Mouse (Mus musculus): ENCODE results near the gene Nr1d1. TPM values are rescaled to one million over a fixed set of nuclear protein-coding genes. Genes with fewer than 3 reads are reported as not detected.
A peak's percentile ranks its signal among the peaks of the same experiment; 100 is the strongest.

Nr1d1 gene
- total RNA-seq, 1 experiment: 2.9 TPM

DNA sequence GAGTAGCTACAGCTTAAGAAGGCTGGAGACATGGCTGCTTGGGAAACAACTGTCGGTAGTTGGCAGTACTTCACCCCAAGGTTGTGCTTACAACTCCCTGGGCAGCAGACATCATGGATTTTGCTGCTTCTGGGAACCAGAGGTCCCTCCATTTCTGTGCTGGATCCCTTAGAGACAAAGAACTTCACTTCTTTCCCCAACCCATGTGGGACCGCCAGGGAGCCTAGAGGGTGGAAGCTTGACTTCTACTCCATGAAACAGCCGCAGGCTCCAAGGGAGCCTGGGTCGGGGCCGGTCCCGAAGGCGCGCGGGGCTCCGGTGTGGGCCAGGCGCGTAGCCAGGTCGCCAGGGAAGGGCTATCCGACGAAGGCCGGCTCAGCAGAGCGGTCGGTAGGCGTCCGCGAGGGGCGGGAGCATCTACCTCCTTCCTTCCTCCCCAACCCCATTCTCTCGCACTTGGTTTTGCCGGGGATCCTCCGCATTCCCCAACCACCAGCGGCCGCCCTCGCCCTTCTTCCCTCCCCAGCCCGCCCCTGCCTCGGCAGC, 19.4 kb upstream of the Nr1d1 start:
- TF ChIP-seq CHD2 (IDR thresholded peaks at IDR 0.05; ENCODE audit: low read depth, low read length) (no peak), MAFK (IDR thresholded peaks at IDR 0.05; ENCODE audit: insufficient read depth, low read depth, low read length) (no peak), ZC3H11A (IDR thresholded peaks at IDR 0.05; ENCODE audit: borderline replicate concordance, low read depth, low read length) (no peak), HCFC1 (IDR thresholded peaks at IDR 0.05; ENCODE audit: borderline replicate concordance, insufficient read depth, low read length) (no peak; the same call in 1 of the 2 replicates), ZNF384 (IDR thresholded peaks at IDR 0.05; ENCODE audit: low read depth, low read length) (no peak)
- Histone ChIP-seq H3K4me1 (ENCODE audit: control insufficient read depth in 2 of 2, insufficient read depth in 2 of 2, low read length in 2 of 2, poor library complexity in 1 of 2) (peaks cover 2 to 9% of the 10 kb centered on the region in 2 experiments; a peak in 2 of 4 replicates), H3K9ac (ENCODE audit: insufficient read depth, low read depth, low read length, poor library complexity, severe bottlenecking) (peak overlapping the region; percentile 93), H3K9me3 (ENCODE audit: control insufficient read depth, insufficient read depth, low read depth, low read length) (no peaks in the 10 kb centered on the region), H3K4me3 (ENCODE audit: insufficient read depth in 1 of 2, low read depth in 1 of 2, low read length in 2 of 2, poor library complexity in 1 of 2, severe bottlenecking in 1 of 2) (peak overlapping the region; percentile 81 to 85), H3K36me3 (ENCODE audit: control insufficient read depth, insufficient read depth, low read length, poor library complexity, severe bottlenecking) (no peaks in the 10 kb centered on the region; the same call in 1 of the 2 replicates), H3K27ac (ENCODE audit: insufficient read depth, low read depth, low read length, poor library complexity, severe bottlenecking) (peak overlapping the region; percentile 93)
- in situ Hi-C loops (cut with MboI; ENCODE audit: low sequenced_read_pairs in 2 of 2, unreplicated experiment in 2 of 2): no loop called here
- no peak for DNase-seq (ENCODE audit: low read depth, low spot score)

DNA sequence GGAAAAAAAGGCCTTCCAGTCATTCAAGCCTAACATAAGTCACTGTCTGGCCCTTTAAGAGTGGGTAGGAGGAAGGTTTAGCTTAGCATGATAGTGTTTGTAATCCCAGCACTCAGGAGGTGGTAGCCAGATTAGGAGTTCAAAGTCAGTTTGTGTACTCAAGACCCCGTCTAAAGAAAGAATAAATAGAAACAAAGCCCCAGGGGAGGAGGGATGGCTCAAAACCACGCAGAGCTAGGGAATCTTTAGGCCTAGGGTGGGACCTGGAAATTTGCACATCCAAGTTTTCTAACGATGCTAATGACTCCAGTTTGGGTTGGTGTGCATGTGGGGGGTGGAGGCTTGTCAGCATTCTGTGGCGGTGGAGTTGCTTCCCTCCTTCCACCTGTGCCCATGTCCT, 16.9 kb upstream of the Nr1d1 start:
- Histone ChIP-seq H3K4me1 (ENCODE audit: control insufficient read depth in 2 of 2, insufficient read depth in 2 of 2, low read length in 2 of 2, poor library complexity in 1 of 2) (peaks cover 2 to 4% of the 10 kb centered on the region in 2 experiments; a peak in 2 of 4 replicates), H3K9ac (ENCODE audit: insufficient read depth, low read depth, low read length, poor library complexity, severe bottlenecking) (no peak overlapping the region), H3K27ac (ENCODE audit: insufficient read depth, low read depth, low read length, poor library complexity, severe bottlenecking) (no peak overlapping the region), H3K4me3 (ENCODE audit: insufficient read depth in 1 of 2, low read depth in 1 of 2, low read length in 2 of 2, poor library complexity in 1 of 2, severe bottlenecking in 1 of 2) (no peak overlapping the region), H3K9me3 (ENCODE audit: control insufficient read depth, insufficient read depth, low read depth, low read length) (no peaks in the 10 kb centered on the region), H3K36me3 (ENCODE audit: control insufficient read depth, insufficient read depth, low read length, poor library complexity, severe bottlenecking) (no peaks in the 10 kb centered on the region)
- no peak for DNase-seq (ENCODE audit: low read depth, low spot score)
- no peak for TF ChIP-seq HCFC1 (IDR thresholded peaks at IDR 0.05; ENCODE audit: borderline replicate concordance, insufficient read depth, low read length)
- TF ChIP-seq MAFK (IDR thresholded peaks at IDR 0.05; ENCODE audit: insufficient read depth, low read depth, low read length): no peak
- TF ChIP-seq ZNF384 (IDR thresholded peaks at IDR 0.05; ENCODE audit: low read depth, low read length): no peak
- TF ChIP-seq CHD2 (IDR thresholded peaks at IDR 0.05; ENCODE audit: low read depth, low read length): no peak
- TF ChIP-seq ZC3H11A (IDR thresholded peaks at IDR 0.05; ENCODE audit: borderline replicate concordance, low read depth, low read length): no peak
- in situ Hi-C loops (cut with MboI; ENCODE audit: low sequenced_read_pairs in 2 of 2, unreplicated experiment in 2 of 2): no loop called here

DNA sequence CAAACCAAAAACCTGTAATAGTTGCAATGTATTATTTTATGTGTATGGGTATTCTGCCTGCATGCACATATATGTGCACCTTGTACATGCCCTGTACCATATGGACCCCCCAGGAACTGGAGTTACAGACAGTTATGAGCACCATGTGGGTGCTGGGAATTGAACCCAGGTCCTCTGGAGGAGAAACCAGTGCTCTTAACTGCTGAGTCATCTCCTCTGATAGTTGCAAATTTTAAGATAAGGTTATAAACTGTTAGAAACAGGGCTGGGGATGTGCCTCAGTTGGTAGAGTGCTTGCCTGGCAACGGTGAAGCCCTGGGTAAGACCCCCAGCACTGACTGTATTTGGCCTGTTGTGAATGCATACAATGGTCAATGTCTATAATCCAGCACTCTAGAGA, 16.3 kb upstream of the Nr1d1 start:
- H3K27ac ChIP-seq (ENCODE audit: insufficient read depth, low read depth, low read length, poor library complexity, severe bottlenecking): no peak overlapping the region
- peaks cover 2 to 6% of the 10 kb centered on the region in 2 experiments; a peak in 3 of 4 replicates for H3K4me1 ChIP-seq (ENCODE audit: control insufficient read depth in 2 of 2, insufficient read depth in 2 of 2, low read length in 2 of 2, poor library complexity in 1 of 2)
- H3K9ac ChIP-seq (ENCODE audit: insufficient read depth, low read depth, low read length, poor library complexity, severe bottlenecking): no peak overlapping the region
- H3K9me3 ChIP-seq (ENCODE audit: control insufficient read depth, insufficient read depth, low read depth, low read length): no peaks in the 10 kb centered on the region
- DNase-seq (ENCODE audit: low read depth, low spot score): no peak
- no peak for TF ChIP-seq CHD2 (IDR thresholded peaks at IDR 0.05; ENCODE audit: low read depth, low read length)
- no peak for TF ChIP-seq HCFC1 (IDR thresholded peaks at IDR 0.05; ENCODE audit: borderline replicate concordance, insufficient read depth, low read length)
- TF ChIP-seq MAFK (IDR thresholded peaks at IDR 0.05; ENCODE audit: insufficient read depth, low read depth, low read length): no peak
- no peak for TF ChIP-seq ZC3H11A (IDR thresholded peaks at IDR 0.05; ENCODE audit: borderline replicate concordance, low read depth, low read length)
- no peak for TF ChIP-seq ZNF384 (IDR thresholded peaks at IDR 0.05; ENCODE audit: low read depth, low read length)
- in situ Hi-C loops (cut with MboI; ENCODE audit: low sequenced_read_pairs in 2 of 2, unreplicated experiment in 2 of 2): no loop called here
- H3K36me3 ChIP-seq (ENCODE audit: control insufficient read depth, insufficient read depth, low read length, poor library complexity, severe bottlenecking): no peaks in the 10 kb centered on the region
- H3K4me3 ChIP-seq (ENCODE audit: insufficient read depth in 1 of 2, low read depth in 1 of 2, low read length in 2 of 2, poor library complexity in 1 of 2, severe bottlenecking in 1 of 2): no peak overlapping the region

DNA sequence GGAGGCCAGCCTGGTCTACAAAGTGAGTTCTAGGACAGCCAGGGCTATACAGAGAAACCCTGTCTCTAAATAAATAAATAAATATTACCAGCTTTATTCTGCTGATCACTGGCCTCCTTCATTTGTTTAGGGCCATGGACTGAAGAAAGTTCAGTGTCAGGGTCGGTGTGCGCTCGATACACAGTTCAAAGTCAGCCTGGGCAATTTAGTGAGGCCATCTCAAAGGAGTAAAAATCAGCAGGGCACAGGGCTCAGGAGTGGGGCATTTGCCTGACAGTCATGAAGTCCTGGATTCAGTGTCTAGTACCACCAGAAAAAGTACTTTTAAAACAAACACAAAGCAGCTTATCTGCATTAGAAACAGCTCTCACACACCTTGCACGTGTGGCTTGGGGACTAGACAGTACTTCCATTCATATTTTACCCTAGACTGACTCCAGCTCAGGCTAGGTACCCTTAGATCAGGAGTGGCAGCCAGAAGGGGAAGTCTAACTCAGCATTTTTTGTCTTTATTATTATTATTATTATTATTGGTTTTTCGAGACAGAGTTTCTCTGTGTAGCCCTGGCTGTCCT, 15.6 kb upstream of the Nr1d1 start:
- in situ Hi-C loops (cut with MboI; ENCODE audit: low sequenced_read_pairs in 2 of 2, unreplicated experiment in 2 of 2): no loop called here
- no peak overlapping the region for H3K9ac ChIP-seq (ENCODE audit: insufficient read depth, low read depth, low read length, poor library complexity, severe bottlenecking)
- no peak overlapping the region for H3K4me3 ChIP-seq (ENCODE audit: insufficient read depth in 1 of 2, low read depth in 1 of 2, low read length in 2 of 2, poor library complexity in 1 of 2, severe bottlenecking in 1 of 2)
- H3K36me3 ChIP-seq (ENCODE audit: control insufficient read depth, insufficient read depth, low read length, poor library complexity, severe bottlenecking): no peaks in the 10 kb centered on the region
- no peak overlapping the region for H3K27ac ChIP-seq (ENCODE audit: insufficient read depth, low read depth, low read length, poor library complexity, severe bottlenecking)
- peaks cover 5 to 9% of the 10 kb centered on the region in 2 experiments for H3K4me1 ChIP-seq (ENCODE audit: control insufficient read depth in 2 of 2, insufficient read depth in 2 of 2, low read length in 2 of 2, poor library complexity in 1 of 2)
- DNase-seq (ENCODE audit: low read depth, low spot score): no peak
- H3K9me3 ChIP-seq (ENCODE audit: control insufficient read depth, insufficient read depth, low read depth, low read length): no peaks in the 10 kb centered on the region
- no peak for TF ChIP-seq ZNF384 (IDR thresholded peaks at IDR 0.05; ENCODE audit: low read depth, low read length)
- TF ChIP-seq CHD2 (IDR thresholded peaks at IDR 0.05; ENCODE audit: low read depth, low read length): no peak
- no peak for TF ChIP-seq ZC3H11A (IDR thresholded peaks at IDR 0.05; ENCODE audit: borderline replicate concordance, low read depth, low read length)
- no peak for TF ChIP-seq HCFC1 (IDR thresholded peaks at IDR 0.05; ENCODE audit: borderline replicate concordance, insufficient read depth, low read length)
- TF ChIP-seq MAFK (IDR thresholded peaks at IDR 0.05; ENCODE audit: insufficient read depth, low read depth, low read length): no peak

Data from ES-E14 (cell line).